Mouse (Mus musculus): Measurements from ENCODE around the gene 1810049J17Rik.

1810049J17Rik gene

GRCm38 (mm10) chr15:12310676-12311075 lies 11.0 kb downstream of the 1810049J17Rik start:
- no peak for DNase-seq (ENCODE audit: low read depth, low spot score)

GRCm38 (mm10) chr15:12308539-12308938 lies 13.2 kb downstream of the 1810049J17Rik start:
- DNase-seq (ENCODE audit: low read depth, low spot score) = no peak

GRCm38 (mm10) chr15:12307114-12307513 lies 14.6 kb downstream of the 1810049J17Rik start:
- DNase-seq (ENCODE audit: low read depth, low spot score) = no peak

- no peak for DNase-seq (ENCODE audit: low read depth, low spot score)
These were observed 15.3 kb downstream of the 1810049J17Rik start for GRCm38 (mm10) chr15:12306188-12307071.

GRCm38 (mm10) chr15:12301771-12302170 lies 19.9 kb downstream of the 1810049J17Rik start:
- DNase-seq (ENCODE audit: low read depth, low spot score) = no peak

GRCm38 (mm10) chr15:12298231-12298737 lies 23.4 kb downstream of the 1810049J17Rik start:
- no peak for DNase-seq (ENCODE audit: low read depth, low spot score)

- no peak for DNase-seq (ENCODE audit: low read depth, low spot score)
These were observed 25.5 kb downstream of the 1810049J17Rik start for GRCm38 (mm10) chr15:12296228-12296627.

- no peak for DNase-seq (ENCODE audit: low read depth, low spot score)
These were observed 29.9 kb downstream of the 1810049J17Rik start for GRCm38 (mm10) chr15:12291757-12292156.

GRCm38 (mm10) chr15:12290330-12290729 lies 31.4 kb downstream of the 1810049J17Rik start:
- DNase-seq (ENCODE audit: low read depth, low spot score) = no peak

- no peak for DNase-seq (ENCODE audit: low read depth, low spot score)
These were observed 36.2 kb downstream of the 1810049J17Rik start for GRCm38 (mm10) chr15:12285535-12285809.

GRCm38 (mm10) chr15:12284794-12285534 lies 36.7 kb downstream of the 1810049J17Rik start:
- DNase-seq (ENCODE audit: low read depth, low spot score) = no peak

- DNase-seq (ENCODE audit: low read depth, low spot score) = no peak
These were observed 41.9 kb downstream of the 1810049J17Rik start for GRCm38 (mm10) chr15:12279816-12280215.

- no peak for DNase-seq (ENCODE audit: low read depth, low spot score)
These were observed 46.5 kb downstream of the 1810049J17Rik start for GRCm38 (mm10) chr15:12275091-12275623.

GRCm38 (mm10) chr15:12274053-12274769 lies 47.5 kb downstream of the 1810049J17Rik start:
- DNase-seq (ENCODE audit: low read depth, low spot score) = no peak

GRCm38 (mm10) chr15:12273325-12274052 lies 48.2 kb downstream of the 1810049J17Rik start:
- DNase-seq (ENCODE audit: low read depth, low spot score) = no peak
